Mouse (Mus musculus) testis, adult 2 months (tissue): ENCODE measurements at regions not wholly inside any gene's neighbourhood (a gene's known extent, or its start where the extent isn't known, plus 50 kb on each side); places are given as distances from the start of the nearest gene placed in this dataset.

ENCODE experiments used
- H3K27ac ChIP-seq: fragments of 200-500 bp; 2 replicates; pipeline ENCODE4 v1.5.1; 2012; ENCODE audit warnings: low read depth, low read length; ENCODE audit not compliant: control insufficient read depth, insufficient read depth
- H3K27me3 ChIP-seq: fragments of 200-500 bp; 2 replicates; pipeline ENCODE4 v1.6.1; 2012; ENCODE audit warnings: mild to moderate bottlenecking, low read length, moderate library complexity; ENCODE audit not compliant: control insufficient read depth, insufficient read depth
- H3K36me3 ChIP-seq: fragments of 200-500 bp; 2 replicates; pipeline ENCODE4 v1.6.1; 2012; ENCODE audit warnings: mild to moderate bottlenecking, low read length; ENCODE audit not compliant: control insufficient read depth, insufficient read depth
- H3K4me1 ChIP-seq: fragments of 200-500 bp; 2 replicates; pipeline ENCODE4 v1.6.1; 2012; ENCODE audit warnings: low read length; ENCODE audit not compliant: control insufficient read depth, insufficient read depth
- H3K4me3 ChIP-seq: fragments of 200-500 bp; 2 replicates; pipeline ENCODE4 v1.5.1; 2012; ENCODE audit warnings: low read depth, mild to moderate bottlenecking, low read length, moderate library complexity, mixed read lengths; ENCODE audit not compliant: control insufficient read depth
- CTCF ChIP-seq: fragments of 200-500 bp; IDR thresholded peaks from 2 replicates; pipeline ENCODE4 v1.5.1; 2012; ENCODE audit warnings: low read depth, mild to moderate bottlenecking, inconsistent platforms, low read length, moderate library complexity; ENCODE audit not compliant: control insufficient read depth, insufficient read depth, insufficient replicate concordance
- POLR2A ChIP-seq: fragments of 200-500 bp; IDR thresholded peaks from 2 replicates; pipeline ENCODE4 v1.6.1; 2012; ENCODE audit warnings: low read depth, mild to moderate bottlenecking, inconsistent platforms, low read length, moderate library complexity; ENCODE audit not compliant: control insufficient read depth

DNA sequence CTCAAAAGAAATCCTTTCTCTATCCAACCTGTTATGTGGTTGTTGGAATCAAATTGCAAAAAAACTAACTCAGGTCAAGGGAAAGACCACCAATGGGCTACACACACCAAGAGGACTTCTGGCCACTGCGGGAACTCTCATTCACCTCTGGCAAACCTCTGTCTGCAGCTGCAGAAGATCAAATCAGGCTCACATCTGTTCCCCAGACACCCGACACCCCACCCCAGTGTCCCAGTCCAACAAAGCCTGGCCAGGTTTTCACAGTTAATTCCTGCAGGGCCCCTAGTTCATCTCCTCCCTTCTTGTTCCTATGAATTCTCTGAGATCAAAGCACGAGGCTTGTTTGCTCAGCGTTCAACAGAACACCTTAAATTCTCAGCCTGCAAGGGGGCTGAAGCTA, 82.0 kb upstream of the Rgma start:
- H3K27me3 ChIP-seq = no peaks in the 10 kb centered on the region
- TF ChIP-seq CTCF (no peak), POLR2A (no peak)
- no peaks in the 10 kb centered on the region for H3K4me1 ChIP-seq
- H3K36me3 ChIP-seq = no peaks in the 10 kb centered on the region
- no peak overlapping the region for H3K4me3 ChIP-seq
- no peak overlapping the region for H3K27ac ChIP-seq

- H3K4me1 ChIP-seq = no peaks in the 10 kb centered on the region
- H3K27me3 ChIP-seq = no peaks in the 10 kb centered on the region
- H3K27ac ChIP-seq = no peak overlapping the region
- no peaks in the 10 kb centered on the region for H3K36me3 ChIP-seq
- TF ChIP-seq POLR2A (no peak), CTCF (no peak)
- no peak overlapping the region for H3K4me3 ChIP-seq
These were observed 80.9 kb upstream of the Rgma start for GRCm38 (mm10) chr7:73294399-73294798.

DNA sequence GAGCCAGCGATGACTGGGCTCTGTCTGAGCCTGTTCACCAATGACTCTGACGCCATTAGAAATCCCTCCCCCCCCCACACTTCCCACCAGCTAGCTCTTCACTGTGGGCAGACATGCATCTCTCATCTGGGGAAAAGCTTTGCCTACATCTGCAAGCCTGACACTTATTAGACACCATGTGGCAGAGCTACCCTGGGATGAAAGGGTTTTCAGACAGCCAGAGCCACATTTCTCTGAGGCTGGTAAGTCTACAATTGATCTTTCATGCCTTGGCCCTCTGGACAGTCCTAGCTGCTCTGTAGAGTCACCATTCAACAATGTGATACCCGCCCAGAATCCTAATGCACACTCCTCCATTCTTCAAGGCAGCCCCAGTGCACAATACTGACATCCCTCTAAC, 72.8 kb upstream of the Rgma start:
- Histone ChIP-seq H3K36me3 (no peaks in the 10 kb centered on the region), H3K27me3 (no peaks in the 10 kb centered on the region), H3K4me3 (no peak overlapping the region), H3K4me1 (no peaks in the 10 kb centered on the region), H3K27ac (no peak overlapping the region)
- TF ChIP-seq POLR2A (no peak), CTCF (no peak)

- no peaks in the 10 kb centered on the region for H3K36me3 ChIP-seq
- H3K4me3 ChIP-seq = no peak overlapping the region
- TF ChIP-seq CTCF (no peak), POLR2A (no peak)
- H3K27me3 ChIP-seq = no peaks in the 10 kb centered on the region
- H3K27ac ChIP-seq = no peak overlapping the region
- no peaks in the 10 kb centered on the region for H3K4me1 ChIP-seq
These were observed 71.5 kb upstream of the Rgma start for GRCm38 (mm10) chr7:73303818-73304217.

DNA sequence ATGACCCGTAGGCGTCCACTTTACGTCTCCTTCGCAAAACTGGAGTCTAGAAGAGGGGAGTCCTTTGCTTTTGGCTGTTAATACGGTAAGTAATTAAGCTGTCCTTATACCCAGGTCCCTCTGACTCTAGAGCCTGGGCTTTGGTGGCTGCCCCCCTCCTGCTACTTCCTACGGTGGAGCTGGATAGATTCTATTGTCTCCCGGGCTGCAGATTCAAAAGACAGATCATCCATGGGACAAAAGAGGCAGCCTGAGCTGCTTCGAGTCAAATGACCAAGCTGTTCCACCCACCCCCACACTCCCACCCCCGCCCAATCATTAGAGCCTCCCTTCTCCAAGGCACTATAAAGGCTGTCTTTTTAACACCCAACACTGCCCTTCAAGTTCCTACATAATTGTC, 70.5 kb upstream of the Rgma start:
- Histone ChIP-seq H3K4me1 (no peaks in the 10 kb centered on the region), H3K27ac (no peak overlapping the region), H3K36me3 (no peaks in the 10 kb centered on the region), H3K27me3 (no peaks in the 10 kb centered on the region), H3K4me3 (no peak overlapping the region)
- TF ChIP-seq CTCF (no peak), POLR2A (no peak)

- TF ChIP-seq CTCF = no peak
- no peak for TF ChIP-seq POLR2A
- Histone ChIP-seq H3K27me3 (no peaks in the 10 kb centered on the region), H3K36me3 (no peaks in the 10 kb centered on the region), H3K4me3 (no peak overlapping the region), H3K27ac (no peak overlapping the region), H3K4me1 (no peaks in the 10 kb centered on the region)
These were observed 69.9 kb upstream of the Rgma start for GRCm38 (mm10) chr7:73305286-73305975.

GRCm38 (mm10) chr7:73306296-73306695, 69.0 kb upstream of the Rgma start:
- TF ChIP-seq CTCF = no peak
- no peak for TF ChIP-seq POLR2A
- Histone ChIP-seq H3K27ac (no peak overlapping the region), H3K27me3 (no peaks in the 10 kb centered on the region), H3K36me3 (no peaks in the 10 kb centered on the region), H3K4me1 (no peaks in the 10 kb centered on the region; the same call in 1 of the 2 replicates), H3K4me3 (no peak overlapping the region)

DNA sequence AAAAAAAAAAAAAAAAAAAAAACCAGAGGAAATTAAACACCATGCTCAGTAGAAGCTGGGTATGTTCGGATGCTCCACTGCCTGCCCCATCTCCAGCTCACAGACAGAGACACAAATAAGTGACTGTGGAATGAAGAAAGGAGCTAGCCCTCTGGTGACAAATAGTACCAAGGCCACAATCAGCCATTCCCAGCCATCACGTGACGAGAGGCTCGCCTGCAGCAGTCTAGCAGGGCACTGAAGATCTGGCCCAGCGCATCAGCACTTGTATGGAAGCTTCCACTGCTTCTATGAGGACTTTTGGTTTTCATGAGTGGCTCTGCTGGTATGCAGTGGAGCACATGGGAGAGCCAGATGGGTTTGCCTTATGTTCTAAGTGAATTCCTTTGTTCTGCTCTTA, 68.6 kb upstream of the Rgma start:
- Histone ChIP-seq H3K4me1 (no peaks in the 10 kb centered on the region; the same call in 1 of the 2 replicates), H3K27ac (no peak overlapping the region), H3K4me3 (no peak overlapping the region), H3K36me3 (no peaks in the 10 kb centered on the region), H3K27me3 (no peaks in the 10 kb centered on the region)
- TF ChIP-seq CTCF (no peak), POLR2A (no peak)
